Mouse (Mus musculus): ENCODE data around the gene Bag6.

The Bag6 gene

DNA sequence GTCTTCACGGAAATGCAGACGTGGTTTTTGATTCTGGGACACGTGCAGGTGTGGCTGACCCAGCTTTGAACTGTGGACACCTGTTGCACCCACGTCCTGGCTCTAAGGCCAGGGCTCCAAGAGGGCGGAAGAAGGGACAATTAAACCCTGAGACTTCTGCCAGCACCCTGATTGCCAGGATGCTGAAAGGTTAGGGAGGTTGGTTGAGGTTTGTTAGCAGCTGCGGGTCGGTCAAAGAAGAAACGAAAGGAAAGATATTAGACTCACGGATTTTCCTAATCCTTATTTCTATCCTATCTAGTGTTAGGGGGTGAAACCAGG lies 61.3 kb downstream of the Bag6 start:
- no peak for DNase-seq

Data from right cerebral cortex, postnatal 25 days (tissue).